Mouse (Mus musculus) limb, embryonic 11.5 days (tissue): Measurements from ENCODE around the gene Prop1. TPM values are rescaled to one million over a fixed set of nuclear protein-coding genes. Genes with fewer than 3 reads are reported as not detected.

Experiments used
- ATAC-seq: fragments of 200-750 bp; cut with Nextera tagmentation; 2 replicates; pipeline ENCODE4 v1.8.0; 2017; ENCODE audit warnings: low read depth; ENCODE audit not compliant: insufficient number of reproducible peaks, low FRiP score, low TSS enrichment
- DNase-seq: peaks from one replicate; pipeline ENCODE4 v3.0.0-alpha.2; 2015; ENCODE audit warnings: low spot score
- H3K27ac ChIP-seq: fragments of 300-500 bp; sonication (generic); replicated peaks from 2 replicates; pipeline ENCODE4 v1.5.1; 2014; ENCODE audit warnings: low read depth, mild to moderate bottlenecking, low read length
- H3K27me3 ChIP-seq: fragments of 300-500 bp; sonication (generic); 2 replicates; pipeline ENCODE4 v1.6.1; 2014; ENCODE audit warnings: mild to moderate bottlenecking, low read length, mixed read lengths; ENCODE audit not compliant: control insufficient read depth, insufficient read depth
- H3K36me3 ChIP-seq: fragments of 300-500 bp; sonication (generic); 2 replicates; pipeline ENCODE4 v1.6.1; 2014; ENCODE audit warnings: mild to moderate bottlenecking, low read length, moderate library complexity, mixed read lengths; ENCODE audit not compliant: control insufficient read depth, insufficient read depth
- H3K4me1 ChIP-seq: fragments of 300-500 bp; sonication (generic); 2 replicates; pipeline ENCODE4 v1.6.1; 2014; ENCODE audit warnings: low read length, mixed read lengths; ENCODE audit not compliant: control insufficient read depth, insufficient read depth
- H3K4me2 ChIP-seq: fragments of 300-500 bp; sonication (generic); 2 replicates; pipeline ENCODE4 v1.6.1; 2014; ENCODE audit warnings: low read depth, mild to moderate bottlenecking, moderate library complexity; ENCODE audit not compliant: severe bottlenecking
- H3K4me3 ChIP-seq: fragments of 300-500 bp; sonication (generic); 2 replicates; pipeline ENCODE4 v1.5.1; 2014; ENCODE audit warnings: low read depth, low read length
- H3K9ac ChIP-seq: fragments of 300-500 bp; sonication (generic); 2 replicates; pipeline ENCODE4 v1.6.1; 2014; ENCODE audit warnings: mild to moderate bottlenecking, low read length
- H3K9me3 ChIP-seq: fragments of 300-500 bp; sonication (generic); 2 replicates; pipeline ENCODE4 v1.6.1; 2016; ENCODE audit warnings: low read length; ENCODE audit not compliant: control insufficient read depth
- WGBS: fragments of 180-500 bp; shearing (Covaris S2); extraction: QIAGEN DNeasy Blood & Tissue Kit; methylation state at CpG from one replicate; pipeline ENCODE4 v1.1.7; 2014; 5-methylcytosine and 5-hydroxymethylcytosine counted together
- polyA plus RNA-seq: library from polyadenylated mRNA; unstranded; fragments of >200 nt; fragmentation: Nextera tagmentation; extraction: Ambion mirVana; gene quantifications from 2 replicates; pipeline ENCODE4 v1.2.1, GENCODE M21; 2014

The Prop1 gene
- polyA plus RNA-seq, 1 experiment from 2014 or later: not detected

DNA sequence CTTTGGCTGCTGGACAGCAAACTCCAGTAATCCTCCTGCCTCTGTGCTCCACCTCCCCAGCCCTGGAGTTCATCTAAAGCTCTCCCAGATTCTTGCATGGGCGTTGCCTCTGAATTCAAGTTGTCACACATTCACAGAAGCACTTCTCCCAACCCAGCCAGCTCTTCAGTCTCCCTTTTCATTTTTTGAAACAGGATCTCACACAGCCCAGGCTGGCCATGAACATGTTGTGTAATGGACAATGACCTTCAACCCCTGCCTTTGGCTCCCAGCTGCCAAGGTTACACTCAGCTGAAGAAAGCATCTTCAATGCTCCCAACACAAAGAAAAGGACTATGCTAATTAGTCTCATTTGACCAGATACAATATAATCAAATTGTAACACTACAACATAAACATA lies 40.3 kb downstream of the Prop1 start:
- peaks cover 21% of the 10 kb centered on the region for H3K36me3 ChIP-seq
- no peaks in the 10 kb centered on the region for H3K4me1 ChIP-seq
- no peak overlapping the region for H3K4me2 ChIP-seq
- no peak overlapping the region for H3K4me3 ChIP-seq
- WGBS: 90% methylated on average over 1 of the region's 1 CpGs
- ATAC-seq: no peak
- no peak for DNase-seq
- H3K27ac ChIP-seq: no peak overlapping the region
- H3K9ac ChIP-seq: no peak overlapping the region
- no peaks in the 10 kb centered on the region; the same call in 1 of the 2 replicates for H3K9me3 ChIP-seq
- H3K27me3 ChIP-seq: no peaks in the 10 kb centered on the region

DNA sequence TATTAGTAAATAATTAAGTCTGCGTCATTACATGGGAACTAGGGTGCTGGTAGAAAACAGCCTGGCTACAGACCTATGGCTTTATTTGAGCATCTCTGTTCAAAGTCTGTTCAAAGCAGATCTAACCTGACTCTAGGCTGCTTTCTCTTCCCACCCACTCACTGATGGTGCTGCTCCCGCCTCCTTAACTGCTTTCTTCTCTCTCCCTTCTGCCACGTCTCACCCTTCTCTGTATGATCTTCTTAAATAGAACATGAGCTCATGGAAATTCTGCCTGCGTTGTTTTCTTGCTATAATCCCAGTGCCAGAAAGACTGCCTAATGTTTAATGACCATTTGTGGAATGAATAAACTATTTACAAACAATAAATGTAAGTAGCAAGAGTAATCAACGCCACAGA lies 45.4 kb downstream of the Prop1 start:
- H3K27me3 ChIP-seq: no peaks in the 10 kb centered on the region
- WGBS: 95% methylated on average over 5 of the region's 5 CpGs
- no peak overlapping the region for H3K27ac ChIP-seq
- no peak overlapping the region for H3K4me2 ChIP-seq
- H3K4me1 ChIP-seq: no peaks in the 10 kb centered on the region
- DNase-seq: no peak
- ATAC-seq: no peak
- H3K9ac ChIP-seq: no peak overlapping the region
- H3K4me3 ChIP-seq: no peak overlapping the region
- H3K9me3 ChIP-seq: peaks cover 12% of the 10 kb centered on the region
- H3K36me3 ChIP-seq: peaks cover 57% of the 10 kb centered on the region

Other genes starting within 250 kb of the Prop1 start
- gene Zfp354c, start 126.0 kb downstream of the Prop1 start, polyA plus RNA-seq: 44.3 and 50.6 TPM in 2 replicates
- gene Zfp879, start 112.2 kb downstream of the Prop1 start, polyA plus RNA-seq: 1.2 and 1.5 TPM in 2 replicates
- 0.11 and 0.16 TPM in 2 replicates for gene Grm6, start 103.1 kb downstream of the Prop1 start, polyA plus RNA-seq
- gene Zfp454, start 66.1 kb downstream of the Prop1 start, polyA plus RNA-seq: 15.5 and 17.8 TPM in 2 replicates
- gene Zfp2, start 37.6 kb downstream of the Prop1 start, polyA plus RNA-seq: 16.6 and 21.3 TPM in 2 replicates
- gene Zfp354b, start 22.1 kb downstream of the Prop1 start, polyA plus RNA-seq: 1.2 and 1.3 TPM in 2 replicates
- not detected in 2 replicates for gene 4933414I15Rik, start 10.0 kb downstream of the Prop1 start, polyA plus RNA-seq
- not detected in 2 replicates for gene Olfr1378, start 12.8 kb upstream of the Prop1 start, polyA plus RNA-seq
- gene Olfr1377, start 28.2 kb upstream of the Prop1 start, polyA plus RNA-seq: not detected in 2 replicates
- not detected in 2 replicates for gene Olfr51, start 49.8 kb upstream of the Prop1 start, polyA plus RNA-seq
- gene Olfr54, start 60.5 kb upstream of the Prop1 start, polyA plus RNA-seq: not detected in 2 replicates
- not detected in 2 replicates for gene Olfr1375, start 94.3 kb upstream of the Prop1 start, polyA plus RNA-seq
- gene Zfp354a, start 105.5 kb upstream of the Prop1 start, polyA plus RNA-seq: 9.4 and 9.6 TPM in 2 replicates